Mouse (Mus musculus): ENCODE results near the gene Ogdh. TPM values are rescaled to one million over a fixed set of nuclear protein-coding genes. Genes with fewer than 3 reads are reported as not detected.
A peak's percentile ranks its signal among the peaks of the same experiment; 100 is the strongest.
"Not testable (repeated sequence)": the region's sequence is repeated elsewhere in the genome, so short reads cannot be mapped to it uniquely, and the experiment has no call there.

Gene Ogdh
- total and polyA plus RNA-seq, 3 experiments = 91.8 to 118 (median 94.9) TPM

GRCm38 (mm10) chr11:6366434-6366833 lies 75.0 kb downstream of the Ogdh start:
- Histone ChIP-seq H3K9ac (ENCODE audit: control insufficient read depth, low read depth, low read length, poor library complexity, severe bottlenecking) (peak overlapping the region; percentile 12), H3K27me3 (ENCODE audit: control insufficient read depth in 1 of 2, insufficient read depth in 2 of 2, low read length in 2 of 2) (no peaks in the 10 kb centered on the region), H3K36me3 (ENCODE audit: control insufficient read depth in 1 of 2, insufficient read depth in 2 of 2, low read length in 2 of 2) (peaks cover 0 to 8% of the 10 kb centered on the region in 2 experiments; a peak in 2 of 4 replicates), H3K9me3 (replicated peaks; ENCODE audit: insufficient read depth, low read length) (no peaks in the 10 kb centered on the region), H3K27ac (ENCODE audit: control insufficient read depth, low read depth, low read length) (no peak overlapping the region), H3K4me3 (ENCODE audit: control insufficient read depth in 1 of 2, insufficient read depth in 1 of 2, low read depth in 2 of 2, low read length in 2 of 2) (no peak overlapping the region), H3K4me1 (ENCODE audit: control insufficient read depth in 1 of 2, insufficient read depth in 2 of 2, low read length in 2 of 2) (peaks cover 0 to 14% of the 10 kb centered on the region in 2 experiments; a peak in 1 of 4 replicates), H3K79me2 (ENCODE audit: control insufficient read depth, insufficient read depth, low read length, poor library complexity) (no peaks in the 10 kb centered on the region)
- TF ChIP-seq POLR2A (IDR thresholded peaks at IDR 0.05; ENCODE audit: control insufficient read depth in 1 of 2, insufficient read depth in 1 of 2, low read depth in 1 of 2, low read length in 2 of 2, poor library complexity in 1 of 2) = 0 out of 4 replicates have a peak, but pooled peaks of 1 of the 2 experiments have one; percentile 2
- TF ChIP-seq GABPA (IDR thresholded peaks at IDR 0.05; ENCODE audit: low read depth, low read length) = no peak
- DNase-seq (ENCODE audit: low read depth, low spot score) = no peak

- Histone ChIP-seq H3K36me3 (ENCODE audit: control insufficient read depth in 1 of 2, insufficient read depth in 2 of 2, low read length in 2 of 2) (peaks cover 0 to 8% of the 10 kb centered on the region in 2 experiments; a peak in 2 of 4 replicates), H3K4me1 (ENCODE audit: control insufficient read depth in 1 of 2, insufficient read depth in 2 of 2, low read length in 2 of 2) (peaks cover 0 to 14% of the 10 kb centered on the region in 2 experiments; a peak in 1 of 4 replicates), H3K79me2 (ENCODE audit: control insufficient read depth, insufficient read depth, low read length, poor library complexity) (no peaks in the 10 kb centered on the region), H3K9me3 (replicated peaks; ENCODE audit: insufficient read depth, low read length) (no peaks in the 10 kb centered on the region), H3K4me3 (ENCODE audit: control insufficient read depth in 1 of 2, insufficient read depth in 1 of 2, low read depth in 2 of 2, low read length in 2 of 2) (no peak overlapping the region), H3K9ac (ENCODE audit: control insufficient read depth, low read depth, low read length, poor library complexity, severe bottlenecking) (no peak overlapping the region), H3K27ac (ENCODE audit: control insufficient read depth, low read depth, low read length) (no peak overlapping the region), H3K27me3 (ENCODE audit: control insufficient read depth in 1 of 2, insufficient read depth in 2 of 2, low read length in 2 of 2) (no peaks in the 10 kb centered on the region)
- TF ChIP-seq EP300 (IDR thresholded peaks at IDR 0.05; ENCODE audit: low read depth in 1 of 2, low read length in 2 of 2) (no peak), GABPA (IDR thresholded peaks at IDR 0.05; ENCODE audit: low read depth, low read length) (no peak)
- no peak for DNase-seq (ENCODE audit: low read depth, low spot score)
These were observed 75.7 kb downstream of the Ogdh start for GRCm38 (mm10) chr11:6367156-6367555.

GRCm38 (mm10) chr11:6367986-6368385 lies 76.6 kb downstream of the Ogdh start:
- not testable (repeated sequence) for H3K27ac ChIP-seq (ENCODE audit: control insufficient read depth, low read depth, low read length); H3K36me3 ChIP-seq (ENCODE audit: control insufficient read depth in 1 of 2, insufficient read depth in 2 of 2, low read length in 2 of 2); DNase-seq (ENCODE audit: low read depth, low spot score); H3K9ac ChIP-seq (ENCODE audit: control insufficient read depth, low read depth, low read length, poor library complexity, severe bottlenecking); H3K27me3 ChIP-seq (ENCODE audit: control insufficient read depth in 1 of 2, insufficient read depth in 2 of 2, low read length in 2 of 2); H3K4me3 ChIP-seq (ENCODE audit: control insufficient read depth in 1 of 2, insufficient read depth in 1 of 2, low read depth in 2 of 2, low read length in 2 of 2); H3K9me3 ChIP-seq (replicated peaks; ENCODE audit: insufficient read depth, low read length); H3K79me2 ChIP-seq (ENCODE audit: control insufficient read depth, insufficient read depth, low read length, poor library complexity)
- peaks cover 0 to 14% of the 10 kb centered on the region in 2 experiments; a peak in 1 of 4 replicates for H3K4me1 ChIP-seq (ENCODE audit: control insufficient read depth in 1 of 2, insufficient read depth in 2 of 2, low read length in 2 of 2)

GRCm38 (mm10) chr11:6371376-6372155 lies 80.1 kb downstream of the Ogdh start:
- Histone ChIP-seq H3K4me3 (ENCODE audit: control insufficient read depth in 1 of 2, insufficient read depth in 1 of 2, low read depth in 2 of 2, low read length in 2 of 2) (no peak overlapping the region), H3K27ac (ENCODE audit: control insufficient read depth, low read depth, low read length) (no peak overlapping the region), H3K9ac (ENCODE audit: control insufficient read depth, low read depth, low read length, poor library complexity, severe bottlenecking) (no peak overlapping the region), H3K79me2 (ENCODE audit: control insufficient read depth, insufficient read depth, low read length, poor library complexity) (no peaks in the 10 kb centered on the region), H3K27me3 (ENCODE audit: control insufficient read depth in 1 of 2, insufficient read depth in 2 of 2, low read length in 2 of 2) (no peaks in the 10 kb centered on the region), H3K9me3 (replicated peaks; ENCODE audit: insufficient read depth, low read length) (no peaks in the 10 kb centered on the region), H3K36me3 (ENCODE audit: control insufficient read depth in 1 of 2, insufficient read depth in 2 of 2, low read length in 2 of 2) (no peaks in the 10 kb centered on the region), H3K4me1 (ENCODE audit: control insufficient read depth in 1 of 2, insufficient read depth in 2 of 2, low read length in 2 of 2) (no peaks in the 10 kb centered on the region)
- no peak for DNase-seq (ENCODE audit: low read depth, low spot score)
- TF ChIP-seq E2F4 (IDR thresholded peaks at IDR 0.05; ENCODE audit: borderline replicate concordance, low read depth, low read length) (no peak), ELF1 (IDR thresholded peaks at IDR 0.05; ENCODE audit: low read depth, low read length) (no peak), CHD2 (IDR thresholded peaks at IDR 0.05; ENCODE audit: low read length) (no peak), USF2 (IDR thresholded peaks at IDR 0.05; ENCODE audit: borderline replicate concordance in 1 of 2, insufficient read depth in 1 of 2, low read depth in 1 of 2, low read length in 2 of 2) (no peak), MYB (IDR thresholded peaks at IDR 0.05; ENCODE audit: low read depth, low read length) (no peak), RAD21 (IDR thresholded peaks at IDR 0.05; ENCODE audit: low read depth, low read length) (no peak), NELFE (IDR thresholded peaks at IDR 0.05; ENCODE audit: low read depth, low read length) (no peak), MYC (IDR thresholded peaks at IDR 0.05; ENCODE audit: low read depth, low read length) (no peak)
